Mouse (Mus musculus) monocyte, adult 2 months (primary cell): Measurements from ENCODE around the gene Psmb11.

Experiments used
- DNase-seq, 2 experiments: peaks; one replicate each; pipeline ENCODE4 v3.0.0; 2022; ENCODE audit warnings: low spot score in 2 of 2, low read depth in 1 of 2

Gene Psmb11

DNA sequence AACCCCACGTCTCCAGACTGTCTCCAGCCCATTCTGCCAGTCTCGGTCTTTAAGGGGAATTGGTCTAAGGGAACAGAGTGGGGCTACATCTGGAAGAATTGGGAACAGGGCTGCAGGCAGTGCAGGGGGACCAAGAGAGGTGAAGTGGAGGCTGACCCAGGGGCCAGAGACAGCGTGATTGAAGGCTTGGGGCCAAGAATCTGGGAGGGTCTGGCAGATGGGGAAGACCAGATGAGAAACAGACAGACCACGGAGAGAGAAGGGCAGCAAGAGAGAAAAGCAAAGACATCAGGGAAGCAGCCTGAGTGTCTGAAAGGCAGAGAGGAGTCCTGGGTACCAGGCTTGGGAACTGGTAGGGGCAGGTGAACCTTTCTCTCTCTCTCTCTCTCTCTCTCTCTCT, 18.9 kb downstream of the Psmb11 start:
- DNase-seq = no peak

DNA sequence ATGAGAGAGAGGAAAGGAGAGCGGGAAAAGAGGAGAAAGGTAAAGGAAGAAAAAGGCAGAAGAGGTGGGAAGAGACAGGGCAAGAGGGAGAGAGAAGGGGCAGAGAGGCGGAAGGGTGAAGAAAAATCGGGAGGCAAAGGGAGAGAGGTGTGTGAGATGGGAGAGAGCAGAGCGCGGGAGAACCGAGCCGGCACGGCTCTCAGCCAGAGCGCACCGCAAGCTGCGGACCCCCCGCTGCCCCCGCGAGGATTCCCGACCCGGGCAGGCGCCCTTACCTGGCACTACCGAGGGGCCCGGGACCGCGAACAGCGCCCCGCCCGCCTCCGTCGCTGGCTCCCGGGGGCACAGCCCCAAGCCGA, 19.7 kb downstream of the Psmb11 start, which contains the start of gene Gm17606:
TSS of gene Gm17606 (plus strand) at position 7 of the 359 bp plus-strand sequence.
- DNase-seq = no peak

GRCm38 (mm10) chr14:54641305-54641969, 20.2 kb downstream of the Psmb11 start, which contains the start of gene Cdh24:
TSS of gene Cdh24 (minus strand) at chr14:54641364.
- DNase-seq = peak; percentile 53 to 72

- DNase-seq = no peak
These were observed 21.2 kb downstream of the Psmb11 start for GRCm38 (mm10) chr14:54642224-54642944.

GRCm38 (mm10) chr14:54643011-54643410, 21.8 kb downstream of the Psmb11 start:
- no peak for DNase-seq

DNA sequence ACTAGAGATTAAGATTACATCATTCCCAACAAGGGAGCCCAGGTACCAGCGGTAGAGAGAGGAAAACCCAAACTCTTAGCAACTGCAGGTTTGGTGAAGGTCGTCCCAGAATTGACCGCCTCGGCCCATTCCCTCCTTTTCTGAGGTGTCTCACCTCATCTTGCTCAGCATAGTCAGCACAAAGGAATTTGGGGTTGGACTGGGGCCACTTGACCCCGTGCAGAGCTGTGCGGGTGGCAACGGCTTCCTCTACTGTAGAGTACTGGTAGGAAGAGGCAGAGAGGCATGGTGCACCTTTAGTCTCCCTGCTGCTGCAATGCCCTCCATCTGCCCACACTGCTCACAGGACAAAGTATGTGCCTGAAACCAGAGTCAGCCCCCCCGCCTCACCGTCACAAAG, 23.1 kb downstream of the Psmb11 start:
- no peak for DNase-seq

DNA sequence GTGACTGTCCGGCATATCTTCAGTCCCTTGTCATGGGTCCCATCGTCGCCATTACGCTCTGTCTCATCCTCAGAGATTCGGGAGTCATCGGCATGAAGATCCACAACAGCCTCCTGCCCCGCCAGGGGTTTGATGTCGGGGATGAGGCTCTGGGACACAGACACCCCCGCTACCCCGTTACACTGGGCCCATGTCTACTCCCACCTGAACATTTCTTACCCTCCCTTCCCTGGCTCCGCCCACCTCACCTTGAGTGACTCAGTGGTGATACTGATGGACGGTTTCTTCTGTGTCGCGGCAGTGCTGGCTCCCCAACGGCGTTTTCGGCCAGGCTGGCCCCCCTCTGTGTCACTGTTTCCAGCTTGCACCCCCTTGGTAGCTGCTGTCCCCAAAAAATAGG, 25.2 kb downstream of the Psmb11 start:
- no peak for DNase-seq

DNA sequence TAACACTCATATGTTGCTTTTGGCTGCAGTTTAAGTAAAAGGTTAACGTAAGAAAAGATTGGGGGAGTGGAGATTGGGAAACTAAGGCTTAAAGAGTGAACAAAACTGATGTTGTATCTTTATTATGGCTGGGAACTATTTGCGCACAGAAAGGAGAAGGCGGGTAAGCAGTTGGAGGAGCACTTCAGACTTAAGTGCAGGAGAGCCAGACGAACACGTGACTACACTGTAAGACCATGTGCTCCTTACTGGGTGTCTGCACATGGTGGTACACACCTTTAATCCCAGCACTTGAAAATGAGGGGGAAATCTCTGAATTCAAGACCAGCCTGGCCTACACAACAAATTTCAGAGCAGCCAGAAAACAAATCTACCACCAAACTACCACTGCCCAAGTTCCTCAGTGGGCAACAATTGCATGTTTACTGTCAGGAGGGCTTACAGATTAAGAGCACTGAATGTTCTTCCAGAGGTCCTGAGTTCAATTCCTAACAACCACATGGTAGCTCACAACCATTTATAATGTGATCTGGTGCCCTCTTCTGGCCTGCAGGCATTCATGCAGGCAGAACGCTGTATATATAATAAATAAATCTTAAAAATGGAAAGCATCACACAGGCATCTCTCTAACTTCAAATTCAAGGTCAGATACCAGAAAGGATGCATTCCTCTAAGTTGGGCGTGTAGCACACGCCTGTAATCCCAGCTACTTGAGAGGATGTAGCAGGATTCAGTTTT, 25.8 kb downstream of the Psmb11 start:
- DNase-seq = no peak

- DNase-seq = no peak
These were observed 26.7 kb downstream of the Psmb11 start for GRCm38 (mm10) chr14:54647900-54648299.

GRCm38 (mm10) chr14:54650621-54651454, 29.6 kb downstream of the Psmb11 start:
- DNase-seq = peak; percentile 70 to 75

DNA sequence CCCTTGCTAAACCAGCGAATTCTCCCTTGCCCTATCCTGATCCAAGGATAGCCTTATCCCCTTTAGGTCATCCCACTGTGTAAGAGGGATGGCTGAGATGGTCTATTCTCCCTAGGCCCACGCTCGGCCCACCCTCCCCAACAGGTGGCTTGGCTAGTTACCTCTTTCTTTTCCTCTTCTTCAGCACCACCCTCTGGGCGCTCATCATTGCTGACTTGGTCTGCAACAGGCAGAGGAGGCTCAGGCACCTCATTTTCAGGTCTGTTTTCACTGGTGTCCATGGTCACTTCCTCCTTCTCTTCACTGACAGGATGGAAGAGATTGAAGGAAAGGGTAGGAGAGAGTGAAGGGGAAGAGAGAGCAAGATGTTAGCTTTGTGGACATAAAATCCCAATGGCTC, 30.3 kb downstream of the Psmb11 start:
- DNase-seq = no peak

DNA sequence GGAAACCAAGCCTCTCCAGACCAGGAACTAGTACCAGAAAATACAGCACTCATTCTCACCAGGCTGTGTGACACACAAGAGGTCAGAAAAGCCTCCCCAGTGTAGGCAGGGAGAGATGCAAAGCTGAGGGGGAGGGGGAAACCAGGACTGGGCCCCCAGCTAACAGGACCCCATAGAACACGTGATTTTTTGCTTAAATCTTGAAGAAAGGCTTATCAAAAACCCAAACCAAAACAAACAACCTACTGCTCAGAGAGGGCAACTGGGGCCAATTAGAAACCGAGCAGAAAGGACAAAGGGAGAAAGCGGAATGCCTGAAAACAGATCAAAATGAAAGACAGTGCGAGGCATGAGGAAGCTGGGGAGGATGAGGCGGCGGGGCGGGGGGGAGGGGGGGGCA, 31.6 kb downstream of the Psmb11 start:
- no peak for DNase-seq

DNA sequence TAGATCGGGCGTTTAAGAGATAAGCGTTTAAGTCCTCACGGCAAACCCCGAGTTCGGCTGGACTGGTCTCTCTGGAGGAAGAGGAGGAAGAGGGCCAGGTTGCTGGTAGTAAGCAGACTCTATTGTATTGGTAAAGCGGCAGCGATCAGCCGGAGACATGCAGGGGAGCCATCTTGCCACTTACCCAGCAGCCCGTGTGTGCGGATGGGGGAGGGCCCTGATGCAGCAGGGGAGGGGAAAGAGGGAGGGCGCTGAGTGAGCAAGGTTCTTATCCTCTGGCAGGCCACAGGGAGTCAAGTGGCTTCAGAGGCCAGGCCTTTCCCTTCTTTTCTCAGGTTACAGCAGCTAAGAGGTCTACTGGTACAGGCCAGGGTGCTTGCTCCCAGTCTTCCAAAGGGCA, 32.3 kb downstream of the Psmb11 start:
- DNase-seq = peak; percentile 49 to 67

- DNase-seq = no peak
These were observed 38.8 kb downstream of the Psmb11 start for GRCm38 (mm10) chr14:54660009-54660408.

DNA sequence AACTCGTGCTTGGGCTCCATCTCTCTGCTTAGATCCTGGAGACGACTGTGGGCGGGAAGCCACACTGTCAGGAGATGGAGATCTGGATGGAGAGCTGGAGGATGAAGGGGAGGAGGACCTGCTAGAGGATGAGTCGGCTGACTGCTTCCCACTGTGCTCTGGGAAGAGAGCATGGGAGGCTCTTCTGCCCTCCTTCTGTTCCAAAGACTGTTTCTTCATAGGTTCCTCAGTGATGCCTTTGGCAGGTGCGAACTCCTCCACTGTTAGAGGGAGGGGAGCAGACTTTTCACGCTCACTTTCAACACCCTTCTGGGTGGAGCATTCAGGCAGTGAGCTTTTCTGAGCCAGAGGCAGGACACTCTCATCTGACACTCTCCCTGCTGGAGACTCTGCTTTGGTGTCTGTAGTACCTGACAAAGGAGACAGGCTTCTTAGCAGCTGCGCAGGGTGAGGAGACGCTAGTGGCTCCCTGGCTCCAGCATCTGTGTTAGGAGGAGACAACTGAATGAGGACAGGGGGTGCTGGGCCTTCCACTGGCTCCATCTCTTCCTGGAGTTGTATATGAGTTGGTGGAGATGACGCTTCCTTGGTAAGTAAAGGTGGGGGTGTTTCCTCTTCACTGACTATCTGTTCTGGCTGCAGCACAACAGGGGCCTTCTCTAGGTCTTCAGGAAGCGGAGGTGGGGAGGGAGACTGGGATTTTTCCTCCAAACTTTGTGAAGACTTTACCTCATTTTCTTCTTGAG, 43.4 kb downstream of the Psmb11 start:
- DNase-seq = no peak

DNA sequence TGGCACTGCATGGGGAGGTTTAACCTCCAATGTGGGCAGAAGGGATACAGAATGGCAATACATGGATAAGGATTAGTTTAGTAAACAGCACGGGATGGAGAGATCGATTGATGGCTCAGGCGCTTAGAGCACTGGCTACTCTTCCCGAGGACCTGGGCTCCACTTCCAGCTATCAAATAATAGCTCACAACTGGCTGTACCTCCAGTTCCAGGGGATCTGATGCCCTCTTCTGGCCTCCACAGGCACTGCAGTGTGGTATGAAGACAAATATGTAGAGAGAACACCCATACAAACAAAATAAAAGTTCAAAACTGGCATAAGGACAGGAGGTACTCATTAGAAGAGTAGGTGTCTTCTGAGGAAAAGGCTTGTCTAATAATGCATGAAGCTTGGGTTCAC, 48.1 kb downstream of the Psmb11 start:
- DNase-seq = peak in 1 of 2 experiments; percentile 22

GRCm38 (mm10) chr14:54674317-54674716, 53.1 kb downstream of the Psmb11 start:
- no peak for DNase-seq

- DNase-seq = no peak
These were observed 55.1 kb downstream of the Psmb11 start for GRCm38 (mm10) chr14:54676290-54676689.

- no peak for DNase-seq
These were observed 57.5 kb downstream of the Psmb11 start for GRCm38 (mm10) chr14:54678657-54679304.
